Mouse (Mus musculus): ENCODE results near the gene Nxpe4.
"Not testable (repeated sequence)": the region's sequence is repeated elsewhere in the genome, so short reads cannot be mapped to it uniquely, and the experiment has no call there.

Gene Nxpe4

DNA sequence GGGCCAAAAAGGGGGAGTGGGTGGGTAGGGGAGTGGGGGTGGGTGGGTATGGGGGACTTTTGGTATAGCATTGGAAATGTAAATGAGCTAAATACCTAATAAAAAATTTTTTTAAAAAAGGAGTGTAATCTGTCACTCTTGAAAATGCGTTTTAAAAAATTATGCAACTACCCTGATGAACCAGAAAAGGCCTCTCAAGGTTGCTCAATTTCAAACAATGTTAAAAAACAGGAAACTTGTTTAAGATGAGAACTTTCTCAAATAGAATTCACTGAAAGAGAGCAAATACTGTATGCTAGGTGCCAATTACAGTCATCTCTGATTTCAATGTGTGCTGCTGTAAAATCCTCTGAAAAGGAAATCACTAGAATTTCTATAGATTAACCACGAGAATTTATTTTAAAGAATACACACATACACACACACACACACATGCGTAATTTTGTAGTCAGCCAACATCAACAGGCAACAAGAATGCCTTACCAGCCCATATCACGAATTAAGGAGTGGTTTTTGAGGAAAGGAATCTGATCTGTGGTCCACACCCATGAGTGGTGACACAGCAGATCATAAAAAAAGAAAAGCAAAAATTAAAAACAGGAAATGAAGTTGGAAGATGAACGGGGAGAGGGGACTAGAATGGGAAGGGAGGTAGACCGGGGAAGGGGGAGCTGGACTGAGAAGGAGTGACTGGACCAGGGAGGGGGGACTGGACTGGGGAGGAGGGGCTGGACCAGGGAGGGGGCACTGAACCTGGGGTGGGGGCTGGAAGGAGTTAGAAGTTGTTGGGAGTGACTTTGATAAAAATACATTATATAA lies 248.6 kb downstream of the Nxpe4 start:
- no peak for DNase-seq (ENCODE audit: low spot score)

DNA sequence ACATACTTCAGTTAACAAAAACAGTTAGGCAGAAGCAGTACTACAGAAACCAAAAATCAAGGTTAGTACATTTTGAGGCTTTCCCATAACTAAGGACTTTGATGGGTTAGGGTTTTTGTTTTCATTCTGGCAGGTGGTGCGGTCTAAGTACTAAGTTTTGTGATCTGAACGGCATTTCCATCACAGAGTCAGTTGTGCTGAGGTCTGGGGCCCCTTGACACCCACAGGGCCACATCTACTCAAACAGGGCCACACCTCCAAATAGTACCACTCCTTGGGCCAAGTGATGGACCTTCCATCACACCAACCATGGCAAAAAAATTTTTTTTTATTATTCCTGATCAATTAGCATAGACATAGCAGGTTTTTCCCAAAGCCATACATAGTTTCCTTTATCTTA lies 251.8 kb downstream of the Nxpe4 start:
- no peak for DNase-seq (ENCODE audit: low spot score)

DNA sequence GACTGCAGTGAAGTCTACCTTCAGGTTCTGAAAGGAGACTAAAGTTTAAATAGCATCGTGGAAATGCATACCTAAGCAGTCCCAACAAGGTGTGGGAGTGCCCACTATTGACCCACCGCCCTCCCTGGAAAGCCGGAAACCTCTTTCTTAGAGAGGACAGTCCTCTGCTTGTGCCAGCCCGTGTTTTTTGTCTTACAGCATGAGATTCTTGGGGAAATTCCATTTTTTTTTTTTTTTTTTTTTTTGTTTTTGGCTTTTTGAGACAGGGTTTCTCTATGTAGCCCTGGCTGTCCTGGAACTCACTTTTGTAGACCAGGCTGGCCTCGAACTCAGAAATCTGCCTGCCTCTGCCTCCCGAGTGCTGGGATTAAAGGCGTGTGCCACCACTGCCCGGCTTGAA lies 255.5 kb downstream of the Nxpe4 start:
- DNase-seq (ENCODE audit: low spot score), result not testable (repeated sequence)

DNA sequence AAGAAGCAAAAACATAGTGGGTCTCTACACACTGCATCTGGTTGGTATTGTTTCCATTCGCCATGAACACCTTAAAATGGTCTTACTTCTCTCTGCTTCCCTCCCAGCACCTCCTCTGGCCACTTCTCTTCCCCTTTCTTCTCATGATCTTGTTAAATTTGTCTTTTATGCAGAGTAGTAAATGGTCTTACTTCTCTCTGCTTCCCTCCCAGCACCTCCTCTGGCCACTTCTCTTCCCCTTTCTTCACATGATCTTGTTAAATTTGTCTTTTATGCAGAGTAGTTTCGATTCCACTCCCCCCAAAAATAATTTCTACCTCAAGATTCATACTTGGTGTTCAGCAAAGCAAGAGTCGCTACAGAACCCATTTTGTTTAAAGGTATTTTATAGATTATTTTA lies 256.2 kb downstream of the Nxpe4 start:
- no peak for DNase-seq (ENCODE audit: low spot score)

DNA sequence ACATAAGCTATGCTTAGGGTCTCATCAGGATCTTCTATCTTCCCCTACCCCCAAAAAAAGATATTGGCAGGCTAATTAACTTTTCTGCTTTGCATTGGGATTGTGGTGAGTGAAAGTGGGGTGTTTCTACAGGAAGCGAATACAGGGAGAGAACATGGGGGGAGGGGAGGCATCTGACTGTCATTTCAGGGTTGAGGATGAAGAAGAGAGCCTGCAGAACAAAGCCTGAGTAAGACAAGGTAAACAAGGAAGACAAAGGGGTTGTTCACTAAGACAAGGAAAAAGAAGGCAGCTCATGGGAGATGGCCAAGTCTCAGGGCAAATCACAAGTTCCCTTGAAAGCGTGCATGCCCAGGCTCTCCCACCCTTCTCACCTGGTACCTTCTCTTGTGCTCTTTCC lies 256.6 kb downstream of the Nxpe4 start:
- DNase-seq (ENCODE audit: low spot score), result no peak

DNA sequence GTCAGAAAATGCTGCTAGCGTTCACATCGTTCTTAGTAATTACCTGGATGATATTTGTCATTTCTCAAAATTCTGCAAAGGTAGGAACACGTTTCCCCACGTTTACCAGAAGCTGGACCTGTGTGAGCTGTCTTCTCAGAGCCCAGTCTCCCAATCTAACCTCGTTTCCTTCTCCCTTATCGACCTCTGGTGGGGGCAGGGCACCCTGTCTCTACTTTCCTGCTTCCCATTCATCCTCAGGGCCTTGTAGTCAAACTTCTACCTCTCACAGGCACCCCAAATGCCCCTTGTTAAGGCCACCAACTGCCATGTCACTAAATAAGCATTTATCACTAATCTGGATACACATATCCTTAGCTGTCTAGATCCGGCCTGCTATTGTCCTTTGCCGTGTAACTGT lies 257.0 kb downstream of the Nxpe4 start:
- no peak for DNase-seq (ENCODE audit: low spot score)

DNA sequence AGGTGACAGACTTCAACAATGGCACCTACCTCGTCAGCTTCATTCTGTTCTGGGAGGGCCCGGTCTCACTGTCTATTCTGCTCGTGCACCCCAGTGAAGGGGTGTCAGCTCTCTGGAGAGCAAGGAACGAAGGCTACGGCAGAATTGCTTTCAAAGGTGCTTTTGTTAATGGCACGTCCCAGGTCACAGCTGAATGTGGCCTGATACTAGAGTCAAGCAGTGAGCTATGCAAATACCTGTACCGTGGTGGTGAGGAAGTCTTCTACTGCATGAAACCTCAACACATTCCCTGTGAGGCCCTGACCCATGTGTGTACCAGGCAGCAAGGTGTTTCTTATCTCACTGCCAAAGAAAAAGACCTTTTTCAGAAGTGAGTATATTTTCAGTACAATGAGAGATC lies 258.6 kb downstream of the Nxpe4 start:
- DNase-seq (ENCODE audit: low spot score), result no peak

DNA sequence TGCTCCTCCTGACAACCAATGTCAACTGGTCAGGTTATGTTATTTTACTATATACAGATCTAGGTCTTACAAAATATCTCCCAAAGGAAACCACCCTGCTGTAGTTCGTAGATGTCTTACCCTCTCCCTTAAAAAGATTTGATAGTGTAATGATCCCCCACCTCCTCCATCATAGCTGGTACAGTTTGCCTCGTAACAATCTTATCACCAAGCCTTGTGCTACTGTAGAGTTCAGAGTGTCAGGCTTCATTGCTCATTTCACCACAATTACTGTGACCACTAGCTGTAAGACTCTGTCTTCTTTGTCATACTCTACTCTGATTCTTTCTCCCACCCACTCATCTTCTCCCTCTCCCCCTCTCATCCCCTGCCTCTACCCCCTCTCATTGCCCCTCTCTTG lies 259.2 kb downstream of the Nxpe4 start:
- no peak for DNase-seq (ENCODE audit: low spot score)

DNA sequence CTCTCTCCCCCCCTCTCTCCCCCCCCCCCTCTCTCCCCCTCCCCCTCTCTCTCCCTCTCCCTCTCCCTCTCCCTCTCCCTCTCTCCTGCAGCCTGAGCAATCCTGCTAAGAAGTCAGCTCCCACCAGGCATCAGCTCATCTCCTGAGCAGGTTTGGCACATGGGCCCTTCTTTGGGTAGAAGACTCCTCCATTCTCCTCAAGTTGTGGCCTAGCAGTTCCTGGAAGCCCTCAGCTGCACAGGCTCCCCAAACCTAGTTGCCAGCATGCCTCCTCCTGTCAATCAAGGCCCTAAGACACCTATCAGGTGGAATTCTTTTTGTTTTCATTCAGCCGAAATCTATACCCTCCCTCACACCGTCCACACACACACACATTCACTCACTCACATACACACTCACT lies 259.7 kb downstream of the Nxpe4 start:
- no peak for DNase-seq (ENCODE audit: low spot score)

DNA sequence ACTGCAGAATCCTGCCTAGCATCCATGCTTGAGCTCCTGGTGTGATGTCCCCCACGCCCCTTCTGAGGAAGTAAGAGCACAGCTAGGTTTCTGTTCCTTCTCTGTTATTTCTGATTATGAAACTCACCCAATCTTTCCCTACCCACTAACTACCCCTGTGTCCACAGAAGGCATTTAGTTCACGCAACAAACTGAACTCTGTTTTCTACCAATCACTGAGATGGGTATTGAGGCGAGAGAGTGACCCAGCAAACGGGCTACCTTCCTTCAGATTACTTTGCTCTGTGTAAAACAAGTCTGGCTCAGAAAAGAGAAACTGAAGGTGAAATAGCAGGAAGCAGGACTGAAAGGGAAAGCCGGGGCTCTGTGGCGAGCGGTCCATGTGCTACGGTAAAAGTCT lies 260.6 kb downstream of the Nxpe4 start:
- no peak for DNase-seq (ENCODE audit: low spot score)

DNA sequence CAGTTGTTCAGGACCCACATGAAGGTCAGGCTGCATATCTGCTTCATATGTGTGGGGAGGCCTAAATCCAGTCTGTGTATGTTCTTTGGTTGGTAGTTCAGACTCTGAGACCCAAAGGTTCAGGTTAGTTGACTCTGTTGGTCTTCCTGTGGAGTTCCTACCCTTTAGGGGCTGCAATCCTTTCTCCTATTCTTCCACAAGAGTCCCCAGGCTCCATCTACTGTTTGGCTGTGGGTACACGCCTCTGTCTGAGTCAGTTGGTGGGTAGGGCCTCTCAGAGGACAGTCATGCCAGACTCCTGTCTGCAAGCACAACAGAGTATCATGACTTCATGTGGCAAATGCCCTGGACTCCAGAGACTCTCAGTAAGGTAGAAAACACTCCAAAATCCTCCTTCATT lies 261.4 kb downstream of the Nxpe4 start:
- no peak for DNase-seq (ENCODE audit: low spot score)

DNA sequence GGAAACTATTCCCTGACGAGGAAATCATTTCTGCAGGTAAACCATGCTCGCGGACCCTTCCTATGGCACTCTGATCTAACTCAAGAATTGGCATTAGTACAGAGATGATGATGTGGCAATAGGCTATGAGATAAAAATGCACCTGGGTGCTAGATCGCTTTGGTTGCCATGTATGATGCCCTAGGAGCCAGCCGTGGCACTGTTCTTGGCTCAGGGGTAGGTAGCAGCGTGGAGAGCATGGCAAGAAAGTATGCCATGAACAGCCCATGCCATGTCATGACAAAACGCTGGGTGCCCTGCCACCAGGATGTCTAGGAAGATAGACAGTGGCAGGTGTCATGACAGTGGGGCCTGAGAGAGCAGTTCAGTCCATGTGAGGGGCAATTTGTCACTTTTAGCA lies 265.4 kb downstream of the Nxpe4 start:
- DNase-seq (ENCODE audit: low spot score), result no peak

DNA sequence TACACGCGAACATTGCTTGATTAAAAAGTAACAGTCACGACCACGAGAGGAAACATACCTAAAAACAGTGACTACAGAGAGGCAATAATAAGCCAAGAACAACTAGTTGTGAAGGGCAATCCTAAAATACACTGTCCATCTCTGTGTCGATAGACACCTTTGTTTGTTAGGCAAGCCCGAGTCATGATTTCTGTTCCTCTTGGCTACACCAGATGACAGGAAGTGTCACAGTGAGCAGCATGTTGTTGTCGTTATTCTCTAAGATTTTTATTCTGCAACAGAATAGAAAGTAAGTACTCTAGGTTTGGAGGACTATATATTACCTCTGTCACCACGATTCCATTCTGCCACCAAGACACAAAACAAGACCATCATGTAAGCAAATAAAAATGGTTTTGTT lies 270.6 kb downstream of the Nxpe4 start:
- DNase-seq (ENCODE audit: low spot score), result no peak

DNA sequence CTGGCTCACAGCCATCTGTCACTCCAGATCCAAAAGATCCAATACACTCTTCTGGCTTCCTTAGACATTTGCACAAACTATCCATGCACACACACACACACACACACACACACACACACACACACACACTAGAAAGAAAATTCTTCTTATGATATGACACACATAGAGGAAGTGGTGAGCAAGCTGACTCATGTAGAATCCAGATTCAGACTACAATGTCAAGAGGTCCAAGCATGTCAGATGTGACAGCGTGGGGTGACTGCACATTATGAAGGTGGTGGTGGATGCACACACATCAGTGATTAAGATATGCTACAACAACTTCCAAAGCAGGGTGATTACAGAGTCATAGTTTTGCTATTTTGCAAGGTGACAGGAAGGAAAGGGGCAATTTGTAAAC lies 282.1 kb downstream of the Nxpe4 start:
- no peak for DNase-seq (ENCODE audit: low spot score)

DNA sequence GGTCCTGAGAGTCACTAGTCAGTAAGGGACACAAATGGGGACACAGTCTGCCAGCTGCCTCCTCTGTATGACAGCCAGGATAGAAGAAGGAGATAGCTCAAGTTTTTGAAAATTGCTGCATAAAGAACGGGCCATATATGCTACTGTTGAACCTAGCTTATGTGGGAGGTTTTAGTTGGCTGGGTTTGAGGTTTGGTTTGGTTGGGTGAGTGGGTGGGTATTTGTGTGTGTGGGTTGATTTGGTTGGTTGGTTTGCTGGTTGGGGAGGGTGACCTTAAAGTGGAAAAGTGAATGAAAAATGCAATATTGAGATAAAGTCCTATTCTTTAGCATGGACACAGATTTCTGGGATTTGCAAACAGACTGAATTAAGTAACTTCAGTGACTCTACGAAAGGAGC lies 283.0 kb downstream of the Nxpe4 start:
- DNase-seq (ENCODE audit: low spot score), result no peak

DNA sequence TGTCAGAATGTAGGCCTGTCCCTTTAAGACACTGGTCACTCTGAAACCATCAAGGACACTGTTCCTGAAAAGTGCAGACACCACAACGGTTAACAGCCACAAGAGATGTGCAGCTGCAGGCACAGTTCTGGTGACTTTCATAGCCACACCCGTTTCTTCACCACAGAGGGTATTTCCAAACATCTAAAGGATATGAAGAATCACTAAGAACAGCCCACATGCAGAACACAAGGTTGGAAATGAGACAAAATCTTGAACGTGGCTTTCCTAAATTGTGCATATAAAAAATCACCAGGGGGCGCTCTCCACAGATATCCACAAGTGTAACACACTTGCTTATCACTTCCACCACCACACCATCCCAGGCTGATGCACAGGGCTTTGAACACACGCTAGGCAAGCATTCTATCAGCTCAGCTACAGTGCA lies 286.0 kb downstream of the Nxpe4 start:
- DNase-seq (ENCODE audit: low spot score), result no peak

Data from ovary, postnatal 36 days (tissue).